Mouse (Mus musculus): ENCODE results near the gene Rsrc1.
"Not testable (repeated sequence)": the region's sequence is repeated elsewhere in the genome, so short reads cannot be mapped to it uniquely, and the experiment has no call there.

Rsrc1 gene

GRCm38 (mm10) chr3:66985539-66986286 lies 4.5 kb downstream of the Rsrc1 start:
- DNase-seq (ENCODE audit: low spot score), result peak; percentile 56

- no peak for DNase-seq (ENCODE audit: low spot score)
Observed at GRCm38 (mm10) chr3:66986287-66986560, 5.0 kb downstream of the Rsrc1 start.

- no peak for DNase-seq (ENCODE audit: low spot score)
Observed at GRCm38 (mm10) chr3:66996820-66997219, 15.6 kb downstream of the Rsrc1 start.

- no peak for DNase-seq (ENCODE audit: low spot score)
Observed at GRCm38 (mm10) chr3:67036387-67037062, 55.3 kb downstream of the Rsrc1 start.

- DNase-seq (ENCODE audit: low spot score), result no peak
Observed at GRCm38 (mm10) chr3:67059755-67060154, 78.6 kb downstream of the Rsrc1 start.

- no peak for DNase-seq (ENCODE audit: low spot score)
Observed at GRCm38 (mm10) chr3:67070575-67071488, 89.6 kb downstream of the Rsrc1 start.

GRCm38 (mm10) chr3:67073653-67074052 lies 92.5 kb downstream of the Rsrc1 start:
- DNase-seq (ENCODE audit: low spot score), result not testable (repeated sequence)

GRCm38 (mm10) chr3:67075484-67075883 lies 94.3 kb downstream of the Rsrc1 start:
- no peak for DNase-seq (ENCODE audit: low spot score)

GRCm38 (mm10) chr3:67084742-67085141 lies 103.6 kb downstream of the Rsrc1 start:
- DNase-seq (ENCODE audit: low spot score), result no peak

GRCm38 (mm10) chr3:67108428-67108827 lies 127.2 kb downstream of the Rsrc1 start:
- no peak for DNase-seq (ENCODE audit: low spot score)

- no peak for DNase-seq (ENCODE audit: low spot score)
Observed at GRCm38 (mm10) chr3:67116317-67116716, 135.1 kb downstream of the Rsrc1 start.

- peak; percentile 1 for DNase-seq (ENCODE audit: low spot score)
Observed at GRCm38 (mm10) chr3:67132521-67132920, 151.3 kb downstream of the Rsrc1 start.

GRCm38 (mm10) chr3:67135749-67136375 lies 154.7 kb downstream of the Rsrc1 start:
- DNase-seq (ENCODE audit: low spot score), result no peak

- DNase-seq (ENCODE audit: low spot score), result no peak
Observed at GRCm38 (mm10) chr3:67144952-67145351, 163.8 kb downstream of the Rsrc1 start.

- DNase-seq (ENCODE audit: low spot score), result no peak
Observed at GRCm38 (mm10) chr3:67146280-67146679, 165.1 kb downstream of the Rsrc1 start.

GRCm38 (mm10) chr3:67147246-67147645 lies 166.1 kb downstream of the Rsrc1 start:
- DNase-seq (ENCODE audit: low spot score), result no peak

GRCm38 (mm10) chr3:67197179-67197578 lies 216.0 kb downstream of the Rsrc1 start:
- peak; percentile 17 for DNase-seq (ENCODE audit: low spot score)

- no peak for DNase-seq (ENCODE audit: low spot score)
Observed at GRCm38 (mm10) chr3:67213047-67213457, 231.9 kb downstream of the Rsrc1 start.

- no peak for DNase-seq (ENCODE audit: low spot score)
Observed at GRCm38 (mm10) chr3:67232617-67233241, 251.5 kb downstream of the Rsrc1 start.

- not testable (repeated sequence) for DNase-seq (ENCODE audit: low spot score)
Observed at GRCm38 (mm10) chr3:67242451-67242850, 261.3 kb downstream of the Rsrc1 start.

GRCm38 (mm10) chr3:67267448-67267847 lies 286.3 kb downstream of the Rsrc1 start:
- DNase-seq (ENCODE audit: low spot score), result no peak

GRCm38 (mm10) chr3:67279781-67280180 lies 298.6 kb downstream of the Rsrc1 start:
- DNase-seq (ENCODE audit: low spot score), result no peak
